Mouse (Mus musculus) NIH3T3 (cell line): ENCODE data around the gene Olfr599.
"Not testable (repeated sequence)": the region's sequence is repeated elsewhere in the genome, so short reads cannot be mapped to it uniquely, and the experiment has no call there.

Experiments
- DNase-seq: peaks from one replicate; pipeline ENCODE4 v3.0.0-alpha.2; 2012; ENCODE audit warnings: low read depth

Gene Olfr599

GRCm38 (mm10) chr7:103335617-103336016, at the start of gene Olfr599:
TSS of gene Olfr599 (plus strand) at chr7:103335917.
- no peak for DNase-seq

GRCm38 (mm10) chr7:103305348-103305747, 30.4 kb upstream of the Olfr599 start, which contains the start of gene Olfr596:
TSS of gene Olfr596 (plus strand) at chr7:103305648.
- DNase-seq = not testable (repeated sequence)

DNA sequence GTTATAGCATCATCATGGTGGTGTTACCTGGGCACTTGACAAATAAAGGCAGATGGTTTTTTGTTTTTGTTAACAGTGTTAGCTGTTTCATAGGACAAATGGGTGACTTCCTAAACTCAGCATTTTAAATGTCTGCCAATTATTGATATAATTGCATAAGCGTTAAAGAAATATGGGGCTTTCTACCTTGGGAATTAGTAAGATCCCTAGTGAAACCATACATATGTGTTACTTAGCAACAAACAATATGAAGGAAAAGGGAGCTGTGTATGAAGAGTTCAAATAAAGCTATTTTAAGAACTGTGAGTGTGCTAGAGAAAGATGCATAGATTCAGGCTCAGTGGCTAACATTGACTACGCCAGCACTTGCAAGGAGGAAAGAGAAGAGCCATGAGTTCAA, 19.7 kb upstream of the Olfr599 start, which contains the start of gene Olfr597:
Gene Olfr597, plus strand, starts transcription at position 301 of the 400 bp plus-strand sequence.
- DNase-seq = not testable (repeated sequence)

- DNase-seq = no peak
Measured at GRCm38 (mm10) chr7:103323268-103323667, 12.4 kb upstream of the Olfr599 start, which contains the start of gene Olfr598. TSS of gene Olfr598 (plus strand) at chr7:103323568.

DNA sequence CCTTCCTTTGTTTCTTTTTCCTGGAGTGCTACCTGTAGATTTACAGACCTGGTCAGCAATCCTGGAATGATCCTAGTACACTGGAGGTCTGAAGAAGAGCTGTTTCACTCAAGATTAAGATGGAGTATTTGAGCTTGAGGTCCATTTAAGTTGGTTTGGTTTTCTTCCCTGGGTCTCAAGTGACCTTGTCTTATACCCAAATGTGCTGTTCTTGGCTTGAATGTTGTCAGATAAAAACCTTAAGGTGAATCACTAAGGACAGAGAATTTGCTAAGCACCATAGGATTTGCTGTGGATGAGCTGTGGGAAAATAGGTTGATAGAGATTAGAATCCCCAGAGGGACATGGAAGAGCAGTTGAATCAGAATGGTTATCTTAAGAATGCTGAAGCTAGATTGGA, 13.9 kb downstream of the Olfr599 start, which contains the start of gene Olfr600:
Gene Olfr600, minus strand, starts transcription at position 101 of the 400 bp plus-strand sequence.
- no peak for DNase-seq

DNA sequence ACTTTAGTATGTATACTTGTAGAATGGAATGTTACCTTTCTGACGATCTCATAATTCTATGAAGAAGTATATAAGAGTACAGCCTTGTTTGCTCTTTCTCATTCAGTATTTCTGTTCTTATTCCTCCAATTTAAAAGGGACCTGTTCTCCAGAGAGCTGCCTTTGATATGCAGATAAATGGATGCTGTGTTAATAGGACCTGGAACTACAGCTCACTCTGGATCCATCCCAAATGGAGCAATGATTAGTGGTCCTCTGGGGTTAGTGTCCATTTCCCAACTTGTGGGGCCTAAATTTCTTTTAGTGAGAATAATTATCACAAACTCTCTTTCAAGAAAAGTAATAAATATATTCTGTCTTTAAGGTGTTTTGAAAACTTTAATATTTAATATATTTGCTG, 26.8 kb downstream of the Olfr599 start, which contains the start of gene Olfr601:
Gene Olfr601, minus strand, starts transcription at position 101 of the 400 bp plus-strand sequence.
- DNase-seq = no peak

DNA sequence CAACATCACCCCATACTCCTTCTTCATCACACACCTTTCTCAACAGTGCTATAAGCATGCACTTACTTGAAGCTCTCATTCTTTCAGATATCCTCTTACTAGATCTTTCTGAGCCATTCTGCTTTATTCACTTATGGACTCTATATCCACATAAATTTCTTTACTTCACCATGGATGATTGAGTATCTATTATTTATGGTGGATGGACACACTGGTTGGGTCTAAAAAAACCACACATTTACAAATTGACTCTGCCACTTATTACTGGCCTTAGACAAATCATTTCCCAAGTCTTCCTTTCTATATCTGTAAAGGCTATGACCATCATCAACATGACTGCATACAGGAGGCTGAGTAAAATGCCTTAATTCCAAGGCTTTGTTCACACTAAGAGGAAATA, 50.4 kb downstream of the Olfr599 start, which contains the start of gene Olfr603:
Gene Olfr603, minus strand, starts transcription at position 101 of the 400 bp plus-strand sequence.
- no peak for DNase-seq
